Mouse (Mus musculus) limb, embryonic 13.5 days (tissue): ENCODE data around the gene Pkm. TPM values are rescaled to one million over a fixed set of nuclear protein-coding genes. Genes with fewer than 3 reads are reported as not detected.

Experiments
- ATAC-seq: fragments of 200-750 bp; cut with Nextera tagmentation; 2 replicates; pipeline ENCODE4 v1.8.0; 2017; ENCODE audit warnings: low read depth, moderate number of reproducible peaks, moderate TSS enrichment; ENCODE audit not compliant: low FRiP score
- H3K27ac ChIP-seq: fragments of 300-500 bp; sonication (generic); 2 replicates; pipeline ENCODE4 v1.5.1; 2015; ENCODE audit warnings: inconsistent platforms, mild to moderate bottlenecking, moderate library complexity
- H3K27me3 ChIP-seq: fragments of 300-500 bp; sonication (generic); 2 replicates; pipeline ENCODE4 v1.6.1; 2015; ENCODE audit warnings: mild to moderate bottlenecking, inconsistent platforms
- H3K36me3 ChIP-seq: fragments of 300-500 bp; sonication (generic); 2 replicates; pipeline ENCODE4 v1.6.1; 2015; ENCODE audit warnings: inconsistent platforms, mild to moderate bottlenecking, moderate library complexity
- H3K4me1 ChIP-seq: fragments of 300-500 bp; sonication (generic); 2 replicates; pipeline ENCODE4 v1.6.1; 2015; ENCODE audit warnings: inconsistent platforms
- H3K4me2 ChIP-seq: fragments of 300-500 bp; sonication (generic); replicated peaks from 2 replicates; pipeline ENCODE4 v1.6.1; 2015; ENCODE audit warnings: inconsistent platforms, mild to moderate bottlenecking, moderate library complexity
- H3K4me3 ChIP-seq: fragments of 300-500 bp; sonication (generic); 2 replicates; pipeline ENCODE4 v1.5.1; 2015; ENCODE audit warnings: moderate library complexity, mild to moderate bottlenecking, inconsistent platforms
- H3K9ac ChIP-seq: fragments of 300-500 bp; sonication (generic); 2 replicates; pipeline ENCODE4 v1.6.1; 2015; ENCODE audit warnings: mild to moderate bottlenecking, inconsistent platforms
- H3K9me3 ChIP-seq: fragments of 300-500 bp; sonication (generic); 2 replicates; pipeline ENCODE4 v1.6.1; 2016; ENCODE audit warnings: inconsistent platforms
- WGBS: fragments of 180-500 bp; shearing (Covaris S2); methylation state at CpG from one replicate; pipeline ENCODE4 v1.1.7; 2015; 5-methylcytosine and 5-hydroxymethylcytosine counted together
- polyA plus RNA-seq: library from polyadenylated mRNA; unstranded; fragments of >200 nt; fragmentation: Nextera tagmentation; extraction: Ambion mirVana; gene quantifications from 2 replicates; pipeline ENCODE4 v1.2.1, GENCODE M21; 2015

Gene Pkm
- polyA plus RNA-seq, 1 experiment from 2014 or later: 1,327 TPM

DNA sequence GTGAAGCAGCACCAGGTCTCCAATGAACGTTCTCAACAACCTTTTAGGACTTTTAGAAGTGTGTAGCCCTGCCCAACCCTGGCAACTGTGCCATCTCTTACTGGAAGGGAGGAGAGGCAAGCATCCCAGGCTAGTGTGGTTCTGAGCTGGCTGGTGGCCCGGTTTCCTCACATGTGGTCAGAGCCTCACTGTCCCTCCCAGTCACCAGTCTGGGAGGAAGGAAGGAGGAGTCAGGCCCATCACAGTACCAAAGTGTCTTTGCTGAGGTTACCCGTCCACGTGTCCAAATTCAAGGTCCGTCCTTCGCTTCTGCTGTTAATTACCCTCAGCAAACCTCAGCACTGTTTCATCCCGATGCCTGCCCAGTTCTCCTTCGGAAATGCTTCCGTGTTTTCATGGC lies 36.0 kb downstream of the Pkm start:
- H3K9me3 ChIP-seq: no peaks in the 10 kb centered on the region
- no peaks in the 10 kb centered on the region for H3K27me3 ChIP-seq
- no peak overlapping the region; the same call in 1 of the 2 replicates for H3K27ac ChIP-seq
- no peaks in the 10 kb centered on the region for H3K36me3 ChIP-seq
- H3K9ac ChIP-seq: peak overlapping the region; percentile 55
- peaks cover 31% of the 10 kb centered on the region for H3K4me1 ChIP-seq
- WGBS: 21% methylated on average over 9 of the region's 9 CpGs
- peak overlapping the region; percentile 36 for H3K4me3 ChIP-seq
- ATAC-seq: peak; percentile 22; the same call in 1 of the 2 replicates
- H3K4me2 ChIP-seq: peak overlapping the region; percentile 63

DNA sequence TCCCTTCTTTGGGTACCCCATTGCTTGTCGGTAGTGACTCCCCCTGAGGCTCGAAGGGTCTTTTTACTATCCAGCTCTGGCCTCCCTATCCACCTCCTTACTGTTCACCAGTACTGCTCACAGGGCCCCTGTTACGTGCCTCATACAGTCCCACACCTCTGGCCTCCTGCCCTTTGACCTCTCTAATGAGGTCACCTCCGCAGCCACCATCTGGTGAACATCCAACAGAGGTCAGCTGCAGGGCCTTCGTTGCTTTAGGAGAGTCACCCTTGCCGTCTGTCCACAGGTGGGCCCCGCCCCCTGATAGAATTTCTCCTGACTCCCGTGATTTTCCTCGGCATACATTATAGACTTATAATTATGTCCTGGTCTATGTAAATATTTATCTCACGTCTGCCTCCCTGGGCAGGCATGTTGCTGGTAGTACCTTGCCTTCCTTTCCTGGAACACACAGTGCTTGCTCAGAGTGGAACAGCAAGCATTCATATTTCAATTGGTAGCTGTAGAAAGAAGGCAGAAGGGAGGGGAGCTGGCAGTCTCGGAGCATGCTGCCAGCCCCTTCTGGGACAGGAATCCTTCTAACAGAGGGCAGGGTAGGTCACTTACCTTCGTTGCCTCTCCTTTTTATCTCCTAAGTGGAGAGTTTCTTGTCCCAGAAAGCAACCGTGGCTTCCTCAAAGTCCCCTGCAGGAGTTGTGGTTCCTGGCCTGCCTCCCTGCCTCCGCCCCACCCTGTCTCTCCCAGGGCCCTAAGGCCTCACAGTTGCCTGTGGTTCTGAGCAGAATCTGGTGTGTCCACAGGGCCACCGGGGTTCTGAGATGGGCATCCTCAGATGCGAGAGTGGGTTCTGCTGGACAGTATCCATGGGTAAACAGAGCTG lies 38.6 kb downstream of the Pkm start:
- Histone ChIP-seq H3K4me2 (no peak overlapping the region), H3K4me1 (peaks cover 31% of the 10 kb centered on the region), H3K27ac (peak overlapping the region; percentile 33; the same call in 1 of the 2 replicates), H3K36me3 (no peaks in the 10 kb centered on the region), H3K9me3 (no peaks in the 10 kb centered on the region), H3K9ac (no peak overlapping the region), H3K27me3 (no peaks in the 10 kb centered on the region), H3K4me3 (no peak overlapping the region)
- no peak for ATAC-seq
- 28% methylated on average over 16 of the region's 16 CpGs for WGBS

DNA sequence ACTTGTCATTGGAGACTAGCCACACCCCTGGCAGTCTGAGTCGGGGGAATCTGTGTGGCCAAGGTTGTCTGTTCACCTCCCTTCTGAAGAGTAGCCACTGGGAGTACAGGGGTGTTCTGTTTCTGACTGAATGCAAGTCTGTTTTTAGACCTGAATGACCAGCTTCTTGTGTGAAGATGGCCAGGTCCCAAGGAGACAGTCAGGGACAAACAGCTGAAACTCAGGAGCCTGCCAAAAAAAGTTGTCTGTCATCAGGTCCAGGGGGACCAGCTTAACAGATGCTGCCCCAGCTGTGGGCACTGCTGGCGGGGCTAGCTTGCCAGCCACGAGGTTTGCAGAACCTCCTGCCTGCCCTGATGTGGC lies 39.3 kb downstream of the Pkm start:
- Histone ChIP-seq H3K27ac (peak overlapping the region; percentile 33; the same call in 1 of the 2 replicates), H3K4me1 (peaks cover 31% of the 10 kb centered on the region), H3K9ac (no peak overlapping the region), H3K4me3 (no peak overlapping the region), H3K4me2 (no peak overlapping the region), H3K27me3 (no peaks in the 10 kb centered on the region), H3K36me3 (no peaks in the 10 kb centered on the region), H3K9me3 (no peaks in the 10 kb centered on the region)
- ATAC-seq: no peak
- 35% methylated on average over 3 of the region's 3 CpGs for WGBS

DNA sequence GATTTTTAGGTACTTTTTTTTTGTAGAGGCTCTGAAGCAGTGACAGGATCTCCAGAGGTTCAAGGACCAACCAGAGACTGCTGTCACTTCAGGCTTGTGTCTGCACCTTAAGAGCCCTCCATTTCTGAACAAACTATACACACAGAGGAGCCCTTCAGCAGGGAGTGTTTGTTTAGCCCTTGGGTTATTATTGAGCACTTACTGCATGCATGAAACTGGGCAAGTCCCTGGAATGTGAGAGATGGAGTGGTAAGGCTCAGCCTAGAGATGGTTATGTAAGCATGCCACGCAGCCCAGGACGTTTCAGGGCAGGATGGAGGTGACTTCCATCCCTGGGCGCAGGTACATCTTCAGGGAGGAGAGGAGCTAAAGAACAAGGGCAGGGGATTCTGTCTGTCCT lies 40.2 kb downstream of the Pkm start:
- H3K27ac ChIP-seq: no peak overlapping the region
- H3K27me3 ChIP-seq: no peaks in the 10 kb centered on the region
- ATAC-seq: no peak
- 81% methylated on average over 3 of the region's 3 CpGs for WGBS
- H3K4me3 ChIP-seq: no peak overlapping the region
- H3K36me3 ChIP-seq: no peaks in the 10 kb centered on the region
- H3K4me1 ChIP-seq: peaks cover 30% of the 10 kb centered on the region
- H3K9me3 ChIP-seq: no peaks in the 10 kb centered on the region
- no peak overlapping the region for H3K9ac ChIP-seq
- H3K4me2 ChIP-seq: no peak overlapping the region

DNA sequence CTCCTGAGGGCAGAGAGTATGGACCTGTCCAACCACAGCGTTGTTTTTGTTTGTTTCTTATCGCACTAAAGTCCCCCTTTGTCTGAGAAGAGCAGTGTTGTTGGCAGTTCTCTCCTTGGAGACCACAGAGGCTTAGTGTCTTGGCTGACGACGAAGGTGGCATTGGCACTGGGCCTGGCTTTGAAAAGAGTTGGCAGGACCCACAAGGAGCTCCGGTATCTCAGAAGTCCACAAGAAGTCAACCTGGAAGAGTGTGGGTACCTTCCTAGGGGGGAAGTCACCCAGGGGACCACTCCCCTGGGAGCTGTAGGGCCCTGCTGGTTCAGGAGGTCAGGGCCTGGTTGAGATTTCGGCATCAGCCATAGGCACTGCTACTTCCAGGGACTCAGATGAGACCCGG lies 44.9 kb downstream of the Pkm start:
- Histone ChIP-seq H3K27me3 (no peaks in the 10 kb centered on the region), H3K4me1 (no peaks in the 10 kb centered on the region; the same call in 1 of the 2 replicates), H3K9me3 (no peaks in the 10 kb centered on the region), H3K4me3 (no peak overlapping the region), H3K9ac (no peak overlapping the region), H3K4me2 (no peak overlapping the region), H3K36me3 (no peaks in the 10 kb centered on the region), H3K27ac (no peak overlapping the region)
- WGBS: 90% methylated on average over 7 of the region's 7 CpGs
- ATAC-seq: no peak

DNA sequence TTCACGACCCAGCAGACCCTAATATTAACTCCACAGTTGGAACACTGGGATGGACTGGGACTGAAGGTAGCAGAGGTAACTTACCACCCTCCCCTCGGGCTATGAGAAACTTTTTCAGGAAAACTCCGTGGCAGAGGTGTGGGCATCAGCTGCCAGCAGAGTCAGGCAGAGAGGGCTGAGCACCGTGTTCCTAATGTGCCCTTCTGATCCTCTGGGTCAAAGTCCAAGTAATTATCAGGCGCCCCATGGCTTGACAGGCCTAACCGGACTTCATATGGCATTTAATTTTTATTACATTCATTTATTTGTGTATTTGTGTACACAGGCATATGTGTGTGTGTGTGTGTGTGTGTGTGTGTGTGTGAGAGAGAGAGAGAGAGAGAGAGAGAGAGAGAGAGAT lies 46.9 kb downstream of the Pkm start:
- Histone ChIP-seq H3K9ac (no peak overlapping the region), H3K36me3 (no peaks in the 10 kb centered on the region), H3K4me3 (no peak overlapping the region), H3K4me2 (no peak overlapping the region), H3K9me3 (no peaks in the 10 kb centered on the region), H3K4me1 (no peaks in the 10 kb centered on the region; the same call in 1 of the 2 replicates), H3K27me3 (no peaks in the 10 kb centered on the region), H3K27ac (no peak overlapping the region)
- no peak for ATAC-seq
- 52% methylated on average over 6 of the region's 6 CpGs for WGBS

DNA sequence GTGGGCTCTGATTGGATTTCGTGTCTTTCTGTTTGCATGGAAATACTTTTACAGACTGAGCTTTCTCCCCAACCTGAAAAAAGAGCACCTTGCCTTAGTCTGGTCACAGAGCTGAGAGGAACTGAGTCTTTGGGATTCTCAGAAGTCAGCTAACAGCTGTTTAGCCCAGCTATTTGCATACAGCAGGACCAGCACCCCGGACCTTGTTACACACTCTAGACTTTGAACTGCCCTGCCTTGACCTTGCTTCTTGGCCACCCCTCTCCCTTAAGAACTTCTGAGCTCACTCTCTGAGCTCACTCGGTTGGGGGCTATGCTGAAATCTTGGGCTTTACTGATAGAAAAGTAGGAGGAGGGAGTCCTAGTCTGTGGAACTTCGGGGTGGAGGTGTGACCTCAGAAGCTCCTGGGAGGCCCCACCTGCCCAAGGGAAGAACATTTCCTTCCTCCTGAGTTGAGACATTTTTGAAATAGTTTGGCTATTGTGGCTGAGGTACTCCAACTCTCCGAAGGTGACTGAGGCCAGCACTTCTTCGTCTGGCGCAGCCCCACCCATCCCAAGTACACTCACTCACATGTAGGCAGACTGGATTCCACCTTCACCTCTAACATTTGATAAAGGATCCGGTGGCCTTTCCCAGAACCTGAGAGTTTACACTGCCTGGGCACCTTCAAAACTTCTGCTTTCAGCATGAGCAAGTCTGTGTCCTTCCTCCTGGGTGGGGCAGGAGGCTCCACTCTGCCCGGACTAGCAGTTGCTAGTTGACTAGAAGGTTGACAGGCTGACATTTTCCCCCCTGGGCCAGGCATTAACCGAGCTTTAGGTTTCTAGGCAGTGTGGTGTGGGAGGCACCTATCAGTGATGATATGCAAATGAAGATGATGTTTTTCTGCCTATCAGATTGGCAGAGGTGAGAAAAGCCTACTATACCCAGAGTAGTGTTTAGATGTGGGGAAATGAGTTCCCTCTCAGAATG lies 51.0 kb downstream of the Pkm start:
- Histone ChIP-seq H3K27ac (no peak overlapping the region), H3K4me1 (no peaks in the 10 kb centered on the region), H3K27me3 (no peaks in the 10 kb centered on the region), H3K9ac (no peak overlapping the region), H3K9me3 (no peaks in the 10 kb centered on the region), H3K4me3 (no peak overlapping the region), H3K36me3 (no peaks in the 10 kb centered on the region), H3K4me2 (no peak overlapping the region)
- no peak for ATAC-seq
- WGBS: 58% methylated on average over 10 of the region's 10 CpGs

DNA sequence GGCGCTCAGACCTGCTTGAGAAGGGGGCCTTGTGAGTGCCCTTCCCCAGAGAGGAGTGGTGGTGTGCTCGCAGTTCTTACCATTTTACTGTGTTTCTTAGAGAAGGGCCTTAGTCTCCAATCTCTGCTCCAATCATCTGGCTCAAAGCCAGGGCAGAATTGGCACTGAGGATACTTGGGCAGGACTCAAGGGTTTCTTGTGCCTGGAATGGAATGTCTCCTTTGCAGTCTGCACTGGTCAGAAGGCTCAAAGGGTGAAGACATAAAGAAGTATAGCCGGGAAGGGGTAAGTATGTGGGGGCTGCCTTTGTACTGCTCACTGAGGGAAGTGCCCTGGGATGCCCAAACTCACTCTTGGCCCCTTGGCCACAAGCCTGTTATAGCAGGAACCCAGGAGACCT lies 53.1 kb downstream of the Pkm start:
- Histone ChIP-seq H3K9me3 (no peaks in the 10 kb centered on the region), H3K4me2 (no peak overlapping the region), H3K4me3 (no peak overlapping the region), H3K36me3 (no peaks in the 10 kb centered on the region), H3K27ac (no peak overlapping the region), H3K9ac (no peak overlapping the region), H3K4me1 (no peaks in the 10 kb centered on the region), H3K27me3 (no peaks in the 10 kb centered on the region)
- no peak for ATAC-seq
- 88% methylated on average over 3 of the region's 3 CpGs for WGBS

DNA sequence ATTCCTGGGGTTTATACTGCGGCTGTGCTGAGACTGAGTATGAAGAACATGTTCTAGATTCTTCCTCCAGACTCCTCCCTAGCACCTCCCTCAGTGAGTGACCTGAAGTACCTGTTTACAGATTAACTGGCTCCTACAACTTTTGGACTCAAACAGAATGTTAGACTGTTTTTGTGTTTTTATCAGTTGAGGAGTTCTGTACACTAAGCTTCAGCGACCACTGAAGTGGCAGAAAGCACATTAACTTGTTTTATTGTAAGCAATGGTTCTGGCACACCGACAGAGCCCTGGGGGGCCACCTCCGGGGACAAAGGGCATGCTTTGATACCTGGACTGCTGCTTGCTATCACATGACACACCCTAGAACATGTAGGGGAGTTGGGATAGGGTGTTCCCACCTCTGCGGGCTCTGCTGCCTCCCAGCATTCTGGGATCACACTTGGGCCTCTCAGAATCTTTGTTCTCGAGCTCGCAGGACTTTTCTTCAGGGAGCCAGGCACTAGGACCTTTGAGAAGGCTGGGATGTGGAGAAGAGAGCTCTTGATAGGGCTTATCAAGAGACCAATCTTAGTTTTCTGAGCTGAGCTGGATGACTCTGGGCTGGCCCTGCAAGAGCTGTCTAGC lies 60.2 kb downstream of the Pkm start:
- Histone ChIP-seq H3K4me2 (no peak overlapping the region), H3K27ac (no peak overlapping the region), H3K4me1 (no peaks in the 10 kb centered on the region), H3K36me3 (no peaks in the 10 kb centered on the region), H3K27me3 (no peaks in the 10 kb centered on the region), H3K9ac (no peak overlapping the region), H3K9me3 (no peaks in the 10 kb centered on the region), H3K4me3 (no peak overlapping the region)
- WGBS: 64% methylated on average over 7 of the region's 7 CpGs
- ATAC-seq: no peak

DNA sequence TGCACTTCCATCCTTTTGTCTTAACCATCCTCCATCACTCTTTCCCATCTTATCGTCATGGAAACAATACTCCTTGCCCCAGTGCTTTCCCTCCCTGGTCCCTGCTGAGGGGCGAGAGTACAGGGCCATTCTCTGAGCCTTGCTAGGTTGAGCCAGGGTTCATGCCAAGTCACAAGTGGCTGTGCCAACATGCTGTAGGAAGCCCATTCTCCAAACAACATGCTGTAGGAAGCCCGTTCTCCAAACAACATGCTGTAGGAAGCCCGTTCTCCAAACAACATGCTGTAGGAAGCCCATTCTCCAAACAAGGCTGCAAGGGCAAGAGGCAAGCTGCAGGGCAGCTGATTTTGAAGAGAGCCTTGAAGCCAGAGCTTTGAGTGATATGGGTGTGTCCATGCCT lies 62.1 kb downstream of the Pkm start:
- H3K36me3 ChIP-seq: no peaks in the 10 kb centered on the region
- no peak overlapping the region for H3K4me2 ChIP-seq
- no peak overlapping the region for H3K27ac ChIP-seq
- H3K4me1 ChIP-seq: peaks cover 1% of the 10 kb centered on the region
- no peak overlapping the region for H3K9ac ChIP-seq
- no peak overlapping the region for H3K4me3 ChIP-seq
- H3K27me3 ChIP-seq: no peaks in the 10 kb centered on the region
- no peak for ATAC-seq
- WGBS: 86% methylated on average over 4 of the region's 4 CpGs
- no peaks in the 10 kb centered on the region for H3K9me3 ChIP-seq

DNA sequence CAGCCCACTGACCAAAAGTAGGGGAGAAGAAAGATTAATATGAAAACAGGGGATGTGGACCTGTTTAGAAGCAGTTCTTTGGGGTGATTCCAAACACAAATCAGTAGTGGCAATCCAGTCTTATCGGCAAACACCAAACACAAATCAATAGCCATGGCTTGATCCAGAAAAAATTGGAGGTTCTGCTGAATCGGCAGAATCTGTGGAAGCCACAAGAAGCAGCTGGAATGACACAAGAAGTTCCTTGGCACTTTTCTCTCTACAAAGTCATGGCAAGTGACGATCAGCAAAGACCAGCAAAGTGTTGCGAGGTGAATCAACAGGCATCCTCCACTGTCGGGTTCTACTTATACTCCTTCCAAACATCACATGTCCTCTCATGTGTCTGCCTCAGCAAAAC lies 65.0 kb downstream of the Pkm start:
- Histone ChIP-seq H3K4me3 (no peak overlapping the region), H3K4me1 (peaks cover 21% of the 10 kb centered on the region), H3K9ac (no peak overlapping the region), H3K4me2 (no peak overlapping the region), H3K9me3 (no peaks in the 10 kb centered on the region), H3K27me3 (no peaks in the 10 kb centered on the region), H3K27ac (no peak overlapping the region), H3K36me3 (no peaks in the 10 kb centered on the region)
- 80% methylated on average over 5 of the region's 5 CpGs for WGBS
- no peak for ATAC-seq
